Mouse (Mus musculus) midbrain, embryonic 12.5 days (tissue): ENCODE data around the gene Kcnh2. TPM values are rescaled to one million over a fixed set of nuclear protein-coding genes. Genes with fewer than 3 reads are reported as not detected.

Experiments used
- ATAC-seq: fragments of 200-750 bp; cut with Nextera tagmentation; 2 replicates; pipeline ENCODE4 v1.8.0; 2017; ENCODE audit warnings: low read depth, moderate TSS enrichment, moderate library complexity; ENCODE audit not compliant: low FRiP score
- H3K27ac ChIP-seq: fragments of 300-500 bp; sonication (generic); replicated peaks from 2 replicates; pipeline ENCODE4 v1.5.1; 2016; ENCODE audit warnings: mild to moderate bottlenecking
- H3K27me3 ChIP-seq: fragments of 300-500 bp; sonication (generic); 2 replicates; pipeline ENCODE4 v1.6.1; 2016; ENCODE audit warnings: mild to moderate bottlenecking
- H3K36me3 ChIP-seq: fragments of 300-500 bp; sonication (generic); 2 replicates; pipeline ENCODE4 v1.6.1; 2016
- H3K4me1 ChIP-seq: fragments of 300-500 bp; sonication (generic); 2 replicates; pipeline ENCODE4 v1.6.1; 2016
- H3K4me2 ChIP-seq: fragments of 300-500 bp; sonication (generic); replicated peaks from 2 replicates; pipeline ENCODE4 v1.6.1; 2016; ENCODE audit warnings: mild to moderate bottlenecking, moderate library complexity
- H3K4me3 ChIP-seq: fragments of 300-500 bp; sonication (generic); 2 replicates; pipeline ENCODE4 v1.5.1; 2016; ENCODE audit warnings: mild to moderate bottlenecking
- H3K9ac ChIP-seq: fragments of 300-500 bp; sonication (generic); replicated peaks from 2 replicates; pipeline ENCODE4 v1.6.1; 2016; ENCODE audit warnings: mild to moderate bottlenecking, moderate library complexity
- H3K9me3 ChIP-seq: fragments of 300-500 bp; sonication (generic); 2 replicates; pipeline ENCODE4 v1.6.1; 2016; ENCODE audit warnings: mild to moderate bottlenecking
- WGBS: fragments of 180-500 bp; shearing (Covaris S2); methylation state at CpG from one replicate; pipeline ENCODE4 v1.1.7; 2016; 5-methylcytosine and 5-hydroxymethylcytosine counted together
- polyA plus RNA-seq: library from polyadenylated mRNA; unstranded; fragments of >200 nt; fragmentation: Nextera tagmentation; extraction: Ambion mirVana; gene quantifications from 2 replicates; pipeline ENCODE4 v1.2.1, GENCODE M21; 2016

The Kcnh2 gene
- polyA plus RNA-seq, 1 experiment from 2014 or later, result 18.0 TPM

GRCm38 (mm10) chr5:24342966-24343365 lies 8.4 kb downstream of the Kcnh2 start:
- H3K9ac ChIP-seq, result no peak overlapping the region
- 50% methylated on average over 8 of the region's 8 CpGs for WGBS
- no peaks in the 10 kb centered on the region for H3K9me3 ChIP-seq
- H3K4me1 ChIP-seq, result peaks cover 52% of the 10 kb centered on the region
- no peak overlapping the region for H3K4me3 ChIP-seq
- ATAC-seq, result no peak
- H3K36me3 ChIP-seq, result 0 out of 2 replicates have a peak, but pooled peaks cover 4% of the 10 kb centered on the region
- H3K27me3 ChIP-seq, result peaks cover 22% of the 10 kb centered on the region
- no peak overlapping the region for H3K4me2 ChIP-seq
- H3K27ac ChIP-seq, result peak overlapping the region; percentile 95

- Histone ChIP-seq H3K36me3 (0 out of 2 replicates have a peak, but pooled peaks cover 4% of the 10 kb centered on the region), H3K9me3 (no peaks in the 10 kb centered on the region), H3K9ac (no peak overlapping the region), H3K4me3 (no peak overlapping the region), H3K27ac (peak overlapping the region; percentile 95), H3K4me2 (no peak overlapping the region), H3K4me1 (peaks cover 54% of the 10 kb centered on the region), H3K27me3 (peaks cover 16% of the 10 kb centered on the region)
- WGBS, result 80% methylated on average over 14 of the region's 14 CpGs
- ATAC-seq, result no peak
Observed at GRCm38 (mm10) chr5:24342205-24342963, 9.0 kb downstream of the Kcnh2 start.

DNA sequence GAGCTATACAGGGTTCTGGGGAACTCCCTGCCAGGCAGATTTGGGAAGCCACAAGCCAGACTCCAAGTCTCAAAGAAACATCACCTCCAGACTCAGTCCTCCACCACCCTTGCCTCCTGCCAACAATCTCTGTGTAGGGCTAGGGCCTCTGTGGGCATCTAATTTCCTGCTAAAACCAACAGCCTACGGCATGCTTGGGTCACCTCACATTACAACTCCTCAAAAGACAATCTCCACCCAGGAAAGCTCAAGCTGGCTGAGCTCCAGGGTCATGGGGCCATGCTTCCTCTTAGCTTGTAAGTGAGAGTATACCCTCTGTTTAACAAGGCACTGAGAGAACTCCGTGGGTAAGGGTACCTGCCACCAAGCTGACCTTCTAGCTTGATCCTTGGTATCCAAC lies 13.6 kb downstream of the Kcnh2 start:
- H3K36me3 ChIP-seq, result no peaks in the 10 kb centered on the region
- no peaks in the 10 kb centered on the region for H3K27me3 ChIP-seq
- H3K9ac ChIP-seq, result no peak overlapping the region
- no peaks in the 10 kb centered on the region for H3K9me3 ChIP-seq
- no peak overlapping the region for H3K4me3 ChIP-seq
- peaks cover 41% of the 10 kb centered on the region for H3K4me1 ChIP-seq
- WGBS, result 81% methylated on average over 2 of the region's 2 CpGs
- H3K27ac ChIP-seq, result peak overlapping the region; percentile 52; the same call in 1 of the 2 replicates
- H3K4me2 ChIP-seq, result no peak overlapping the region
- no peak for ATAC-seq

GRCm38 (mm10) chr5:24337366-24337765 lies 14.0 kb downstream of the Kcnh2 start:
- Histone ChIP-seq H3K9ac (0 out of 2 replicates have a peak overlapping the region, but pooled peaks have one; percentile 24), H3K9me3 (no peaks in the 10 kb centered on the region), H3K4me3 (no peak overlapping the region), H3K36me3 (no peaks in the 10 kb centered on the region), H3K27me3 (no peaks in the 10 kb centered on the region), H3K4me1 (peaks cover 37% of the 10 kb centered on the region), H3K27ac (peak overlapping the region; percentile 52; the same call in 1 of the 2 replicates), H3K4me2 (no peak overlapping the region)
- 0 out of 2 replicates have a peak, but pooled peaks have one; percentile 7 for ATAC-seq
- WGBS, result 31% methylated on average over 9 of the region's 9 CpGs

DNA sequence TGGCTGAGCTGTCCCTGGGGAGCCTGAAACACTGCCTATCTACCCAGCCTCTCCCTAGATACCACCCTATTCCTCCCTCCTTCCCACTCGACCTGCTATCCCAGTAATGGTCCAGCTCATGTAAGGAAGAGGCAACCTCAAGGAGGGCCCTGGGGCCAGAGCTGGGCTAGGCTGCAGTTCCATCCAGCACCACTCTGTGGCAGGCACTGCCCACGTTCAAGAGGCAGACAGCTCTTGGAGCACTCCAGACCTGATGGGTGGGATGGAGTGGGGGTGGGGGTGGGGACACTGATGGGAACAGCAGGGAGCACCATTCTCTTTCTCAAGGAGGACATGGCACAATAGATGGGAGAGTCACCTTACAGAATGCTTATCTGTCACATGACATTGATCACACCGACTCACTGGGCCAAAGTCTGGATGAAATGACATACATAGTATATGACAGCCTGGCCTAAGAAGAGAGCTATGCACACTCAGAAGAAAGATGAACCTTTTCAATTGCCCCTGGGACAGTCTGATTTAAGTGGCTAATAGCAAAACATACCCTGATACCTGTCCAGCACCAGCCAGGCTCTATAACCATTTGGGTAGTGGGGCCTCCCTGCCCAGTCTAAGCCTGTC lies 15.4 kb downstream of the Kcnh2 start:
- Histone ChIP-seq H3K4me1 (peaks cover 25% of the 10 kb centered on the region), H3K4me3 (no peak overlapping the region), H3K36me3 (peaks cover 10% of the 10 kb centered on the region), H3K9me3 (no peaks in the 10 kb centered on the region), H3K27ac (peak overlapping the region; percentile 52; the same call in 1 of the 2 replicates), H3K4me2 (no peak overlapping the region), H3K9ac (no peak overlapping the region), H3K27me3 (no peaks in the 10 kb centered on the region)
- peak; percentile 81 for ATAC-seq
- 18% methylated on average over 3 of the region's 3 CpGs for WGBS

GRCm38 (mm10) chr5:24334749-24335148 lies 16.7 kb downstream of the Kcnh2 start:
- H3K4me2 ChIP-seq, result no peak overlapping the region
- peaks cover 30% of the 10 kb centered on the region for H3K4me1 ChIP-seq
- no peak overlapping the region for H3K9ac ChIP-seq
- ATAC-seq, result no peak
- WGBS, result 51% methylated on average over 3 of the region's 3 CpGs
- H3K27ac ChIP-seq, result no peak overlapping the region
- H3K4me3 ChIP-seq, result no peak overlapping the region
- H3K27me3 ChIP-seq, result no peaks in the 10 kb centered on the region
- H3K9me3 ChIP-seq, result no peaks in the 10 kb centered on the region
- peaks cover 12% of the 10 kb centered on the region for H3K36me3 ChIP-seq

DNA sequence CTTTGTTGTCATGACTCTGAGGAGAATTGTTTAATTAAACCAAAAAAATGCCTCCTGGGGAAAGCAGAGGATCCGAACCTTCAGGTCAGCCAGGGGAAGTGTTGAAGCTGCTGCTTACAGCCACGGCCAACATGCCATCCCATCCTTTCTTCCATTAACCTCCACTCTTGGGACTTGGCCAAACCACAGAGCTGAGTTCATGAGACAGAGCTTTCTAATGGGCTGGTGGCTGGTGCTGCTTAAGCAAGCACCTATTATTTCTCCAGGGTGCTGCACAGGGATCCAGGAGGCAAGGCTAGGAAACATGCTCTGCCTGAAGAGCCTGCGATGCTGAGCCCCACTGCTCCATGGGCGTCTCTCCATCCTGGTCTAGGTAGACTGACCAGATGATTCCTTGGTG lies 19.0 kb downstream of the Kcnh2 start:
- H3K36me3 ChIP-seq, result peaks cover 12% of the 10 kb centered on the region
- ATAC-seq, result no peak
- H3K9me3 ChIP-seq, result no peaks in the 10 kb centered on the region
- WGBS, result 86% methylated on average over 4 of the region's 4 CpGs
- no peak overlapping the region for H3K27ac ChIP-seq
- H3K27me3 ChIP-seq, result peaks cover 5% of the 10 kb centered on the region; the same call in 1 of the 2 replicates
- peaks cover 39% of the 10 kb centered on the region for H3K4me1 ChIP-seq
- H3K9ac ChIP-seq, result no peak overlapping the region
- no peak overlapping the region for H3K4me3 ChIP-seq
- no peak overlapping the region for H3K4me2 ChIP-seq

- 44% methylated on average over 5 of the region's 5 CpGs for WGBS
- Histone ChIP-seq H3K9ac (peak overlapping the region; percentile 55), H3K4me1 (peaks cover 26% of the 10 kb centered on the region), H3K36me3 (peaks cover 26% of the 10 kb centered on the region), H3K27me3 (peaks cover 17% of the 10 kb centered on the region; the same call in 1 of the 2 replicates), H3K4me3 (no peak overlapping the region), H3K4me2 (peak overlapping the region; percentile 56), H3K9me3 (no peaks in the 10 kb centered on the region), H3K27ac (peak overlapping the region; percentile 81)
- ATAC-seq, result no peak
Observed at GRCm38 (mm10) chr5:24329965-24330298, 21.5 kb downstream of the Kcnh2 start.

- Histone ChIP-seq H3K9ac (peak overlapping the region; percentile 55), H3K36me3 (peaks cover 31% of the 10 kb centered on the region), H3K4me2 (peak overlapping the region; percentile 56), H3K27me3 (peaks cover 22% of the 10 kb centered on the region; the same call in 1 of the 2 replicates), H3K27ac (peak overlapping the region; percentile 81), H3K9me3 (no peaks in the 10 kb centered on the region), H3K4me1 (peaks cover 22% of the 10 kb centered on the region), H3K4me3 (peak overlapping the region; percentile 24)
- ATAC-seq, result peak; percentile 82
- WGBS, result 6% methylated on average over 25 of the region's 27 CpGs
Observed at GRCm38 (mm10) chr5:24329212-24329964, 22.0 kb downstream of the Kcnh2 start.

GRCm38 (mm10) chr5:24328813-24329211 lies 22.6 kb downstream of the Kcnh2 start:
- H3K27ac ChIP-seq, result peak overlapping the region; percentile 81
- peak overlapping the region; percentile 24; the same call in 1 of the 2 replicates for H3K4me3 ChIP-seq
- H3K9me3 ChIP-seq, result no peaks in the 10 kb centered on the region
- peak overlapping the region; percentile 55 for H3K9ac ChIP-seq
- peaks cover 35% of the 10 kb centered on the region for H3K36me3 ChIP-seq
- peaks cover 22% of the 10 kb centered on the region for H3K4me1 ChIP-seq
- H3K4me2 ChIP-seq, result peak overlapping the region; percentile 56
- 83% methylated on average over 6 of the region's 6 CpGs for WGBS
- H3K27me3 ChIP-seq, result peaks cover 25% of the 10 kb centered on the region; the same call in 1 of the 2 replicates
- no peak for ATAC-seq

DNA sequence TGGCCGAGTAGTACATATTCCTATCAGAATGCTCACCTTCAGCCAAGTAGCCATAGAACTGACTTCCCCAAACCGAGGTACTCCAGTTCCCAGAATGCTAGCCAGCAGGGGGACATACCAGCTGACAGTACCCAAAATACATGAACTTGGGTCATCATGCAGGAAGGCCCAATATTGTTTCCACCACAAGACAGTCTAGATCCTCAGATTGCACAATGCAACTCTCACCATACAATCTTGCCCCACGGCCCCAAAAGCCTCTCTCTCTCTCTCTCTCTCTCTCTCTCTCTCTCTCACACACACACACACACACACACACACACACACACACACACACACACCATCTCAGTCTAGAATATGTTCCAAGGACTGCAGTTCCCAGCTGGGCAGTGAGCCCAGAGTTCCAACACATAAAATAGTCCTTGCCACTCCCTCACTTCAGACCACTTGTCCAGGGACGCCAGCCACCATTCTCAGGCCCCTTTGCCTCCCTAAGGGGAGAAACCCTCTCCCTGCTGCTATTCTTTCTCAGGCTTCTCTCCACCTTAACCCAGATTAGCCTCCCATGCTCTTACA lies 24.5 kb downstream of the Kcnh2 start:
- Histone ChIP-seq H3K9me3 (no peaks in the 10 kb centered on the region), H3K36me3 (peaks cover 35% of the 10 kb centered on the region), H3K27ac (no peak overlapping the region), H3K4me2 (no peak overlapping the region), H3K4me3 (no peak overlapping the region), H3K9ac (no peak overlapping the region), H3K4me1 (peaks cover 34% of the 10 kb centered on the region), H3K27me3 (peaks cover 25% of the 10 kb centered on the region; the same call in 1 of the 2 replicates)
- 80% methylated on average over 4 of the region's 4 CpGs for WGBS
- no peak for ATAC-seq
